28 mouse cellular contexts compared by ENCODE assay signal in genomic region chr6:50969341-50969740, GRCm38 (mm10).
DNase-seq lines count a peak whose midpoint lies in the region; ATAC-seq and TF ChIP-seq lines count a peak whose summit lies in the region.
"Had no signal": no experiment of that assay in that cellular context is flagged by ENCODE, and none has a peak within 500 bp of the region (broad histone marks: within the 10 kb centered on the region; RNA-seq: fewer than 3 reads in every experiment).

No protein-coding gene starts in this region.

- DNase-seq in kidney, postnatal 0 days (ENCODE audit: low spot score), result peak; percentile 55
- no peak for DNase-seq in kidney, postnatal 10 days
- DNase-seq in embryonic facial prominence, embryonic 10.5 days (ENCODE audit: low spot score), result no peak
- DNase-seq in embryonic facial prominence, embryonic 14.5 days (ENCODE audit: low spot score), result no peak
- DNase-seq in limb, embryonic 14.5 days (ENCODE audit: low spot score), result peak; percentile 62
- DNase-seq in adrenal gland, postnatal 10 days, result no peak
- DNase-seq in layer of hippocampus, adult 2 months (ENCODE audit: low spot score in 2 of 2), result no peak
- DNase-seq: adrenal gland, adult 2 months; B cell, adult 2 months; cerebellum, adult 11-12 months; gastrocnemius, postnatal 14 days; heart, adult 18-20 months; heart, postnatal 14 days; kidney, postnatal 36 days; lung, postnatal 4 days; retina, postnatal 1 day; right cerebral cortex, postnatal 25 days; thymus, adult 18-20 months; thymus, postnatal 36 days had no signal

- no peak overlapping the region for H3K4me3 ChIP-seq in kidney, postnatal 0 days (replicated peaks; ENCODE audit: low read depth, low read length)
- H3K4me3 ChIP-seq in embryonic facial prominence, embryonic 10.5 days, result no peak overlapping the region
- H3K4me3 ChIP-seq in embryonic facial prominence, embryonic 14.5 days (ENCODE audit: low read depth, low read length), result no peak overlapping the region
- H3K4me3 ChIP-seq in limb, embryonic 14.5 days (replicated peaks; ENCODE audit: low read length), result no peak overlapping the region
- H3K4me3 ChIP-seq in layer of hippocampus, adult 2 months, result no peak overlapping the region
- H3K4me3 ChIP-seq: heart, embryonic 12.5 days; myocyte; neural tube, embryonic 13.5 days had no signal

- no peak for TF ChIP-seq CTCF in kidney, postnatal 0 days (IDR thresholded peaks at IDR 0.05; ENCODE audit: low read depth)
- TF ChIP-seq CTCF in layer of hippocampus, adult 2 months (conservative IDR thresholded peaks at IDR 0.05), result no peak

- H3K27ac ChIP-seq in kidney, postnatal 0 days, result no peak overlapping the region
- H3K27ac ChIP-seq in embryonic facial prominence, embryonic 10.5 days (replicated peaks), result peak overlapping the region; percentile 78
- H3K27ac ChIP-seq in embryonic facial prominence, embryonic 14.5 days (replicated peaks; ENCODE audit: low read depth, low read length), result peak overlapping the region; percentile 80
- no peak overlapping the region for H3K27ac ChIP-seq in limb, embryonic 14.5 days (replicated peaks; ENCODE audit: low read depth, low read length)
- H3K27ac ChIP-seq in layer of hippocampus, adult 2 months, result no peak overlapping the region
- H3K27ac ChIP-seq: hindbrain, postnatal 0 days; neural tube, embryonic 13.5 days had no signal

- no peaks in the 10 kb centered on the region for H3K36me3 ChIP-seq in kidney, postnatal 0 days (ENCODE audit: insufficient read depth, low read length)
- H3K36me3 ChIP-seq in embryonic facial prominence, embryonic 10.5 days (replicated peaks), result no peaks in the 10 kb centered on the region
- H3K36me3 ChIP-seq in embryonic facial prominence, embryonic 14.5 days (ENCODE audit: control insufficient read depth, insufficient read depth, low read length), result no peaks in the 10 kb centered on the region
- H3K36me3 ChIP-seq in limb, embryonic 14.5 days (ENCODE audit: control insufficient read depth, insufficient read depth, low read length), result no peaks in the 10 kb centered on the region
- H3K36me3 ChIP-seq: G1E; heart, embryonic 12.5 days; neural tube, embryonic 13.5 days had no signal

- H3K27me3 ChIP-seq in kidney, postnatal 0 days (ENCODE audit: insufficient read depth, low read length), result no peaks in the 10 kb centered on the region
- no peaks in the 10 kb centered on the region for H3K27me3 ChIP-seq in embryonic facial prominence, embryonic 10.5 days (replicated peaks; ENCODE audit: low read depth, poor library complexity, severe bottlenecking)
- H3K27me3 ChIP-seq in embryonic facial prominence, embryonic 14.5 days (replicated peaks; ENCODE audit: control insufficient read depth, insufficient read depth, low read length), result no peaks in the 10 kb centered on the region
- no peaks in the 10 kb centered on the region for H3K27me3 ChIP-seq in limb, embryonic 14.5 days (ENCODE audit: control insufficient read depth, insufficient read depth, low read length)
- H3K27me3 ChIP-seq: CH12.LX; heart, embryonic 12.5 days; neural tube, embryonic 13.5 days had no signal

- no peak overlapping the region for H3K9ac ChIP-seq in kidney, postnatal 0 days (ENCODE audit: low read depth, low read length)
- no peak overlapping the region for H3K9ac ChIP-seq in embryonic facial prominence, embryonic 14.5 days (ENCODE audit: low read depth, low read length)
- H3K9ac ChIP-seq in limb, embryonic 14.5 days (ENCODE audit: low read depth, low read length, severe bottlenecking), result no peak overlapping the region
- H3K9ac ChIP-seq: heart, embryonic 12.5 days; neural tube, embryonic 13.5 days had no signal

- H3K4me2 ChIP-seq in kidney, postnatal 0 days (ENCODE audit: low read length), result no peak overlapping the region
- H3K4me2 ChIP-seq in embryonic facial prominence, embryonic 14.5 days (ENCODE audit: low read depth, low read length), result no peak overlapping the region
- H3K4me2 ChIP-seq in limb, embryonic 14.5 days (replicated peaks; ENCODE audit: low read depth, low read length, severe bottlenecking), result no peak overlapping the region
- H3K4me2 ChIP-seq: heart, embryonic 12.5 days; neural tube, embryonic 13.5 days had no signal

- WGBS in kidney, postnatal 0 days, result 20% methylated on average over 6 of the region's 6 CpGs
- 69% methylated on average over 6 of the region's 6 CpGs for WGBS in embryonic facial prominence, embryonic 10.5 days
- 40% methylated on average over 6 of the region's 6 CpGs for WGBS in embryonic facial prominence, embryonic 14.5 days
- WGBS in limb, embryonic 14.5 days, result 22% methylated on average over 6 of the region's 6 CpGs

- no peak for TF ChIP-seq POLR2A in limb, embryonic 14.5 days (IDR thresholded peaks at IDR 0.05; ENCODE audit: borderline replicate concordance, extremely low read depth, insufficient read depth, insufficient read length)

- no peak for ATAC-seq in kidney, postnatal 0 days (replicated peaks; ENCODE audit: low FRiP score, low read depth)
- no peak for ATAC-seq in embryonic facial prominence, embryonic 14.5 days (ENCODE audit: low read depth)
- peak; percentile 53 for ATAC-seq in limb, embryonic 14.5 days (ENCODE audit: low FRiP score, low read depth)
- ATAC-seq: forebrain, embryonic 14.5 days; hindbrain, postnatal 0 days; intestine, embryonic 16.5 days; midbrain, embryonic 16.5 days had no signal

- peaks cover 10% of the 10 kb centered on the region; the same call in 1 of the 2 replicates for H3K4me1 ChIP-seq in kidney, postnatal 0 days (replicated peaks; ENCODE audit: insufficient read depth, low read length)
- peaks cover 26% of the 10 kb centered on the region for H3K4me1 ChIP-seq in embryonic facial prominence, embryonic 10.5 days
- H3K4me1 ChIP-seq in embryonic facial prominence, embryonic 14.5 days (ENCODE audit: control insufficient read depth, insufficient read depth, low read length), result peaks cover 11% of the 10 kb centered on the region
- H3K4me1 ChIP-seq in limb, embryonic 14.5 days (ENCODE audit: control insufficient read depth, insufficient read depth, low read length), result peaks cover 27% of the 10 kb centered on the region

- no peaks in the 10 kb centered on the region for H3K9me3 ChIP-seq in kidney, postnatal 0 days (replicated peaks; ENCODE audit: low read length)
- no peaks in the 10 kb centered on the region for H3K9me3 ChIP-seq in embryonic facial prominence, embryonic 10.5 days
- H3K9me3 ChIP-seq in embryonic facial prominence, embryonic 14.5 days (ENCODE audit: control insufficient read depth, low read length), result no peaks in the 10 kb centered on the region
- no peaks in the 10 kb centered on the region for H3K9me3 ChIP-seq in limb, embryonic 14.5 days (ENCODE audit: control insufficient read depth, low read length)
- H3K9me3 ChIP-seq: G1E; heart, embryonic 12.5 days; neural tube, embryonic 13.5 days had no signal

Comparison
In these comparisons a context has a peak if more than half of its experiments do, and no peak if none do; other contexts are left out.
1. DNase-seq: peak in kidney, postnatal 0 days (single experiment) and limb, embryonic 14.5 days (single experiment); none in kidney, postnatal 10 days (single experiment), embryonic facial prominence, embryonic 10.5 days (single experiment), embryonic facial prominence, embryonic 14.5 days (single experiment), adrenal gland, postnatal 10 days (single experiment) and layer of hippocampus, adult 2 months (0 of 2).
2. H3K27ac ChIP-seq: peak in embryonic facial prominence, embryonic 10.5 days (single experiment) and embryonic facial prominence, embryonic 14.5 days (single experiment); none in kidney, postnatal 0 days (single experiment), limb, embryonic 14.5 days (single experiment) and layer of hippocampus, adult 2 months (single experiment).